Mouse (Mus musculus) testis, adult 2 months (tissue): ENCODE results near the gene Epx.

Experiments
- CTCF ChIP-seq: fragments of 200-500 bp; IDR thresholded peaks from 2 replicates; pipeline ENCODE4 v1.5.1; 2012; ENCODE audit warnings: low read depth, mild to moderate bottlenecking, inconsistent platforms, low read length, moderate library complexity; ENCODE audit not compliant: control insufficient read depth, insufficient read depth, insufficient replicate concordance
- POLR2A ChIP-seq: fragments of 200-500 bp; IDR thresholded peaks from 2 replicates; pipeline ENCODE4 v1.6.1; 2012; ENCODE audit warnings: low read depth, mild to moderate bottlenecking, inconsistent platforms, low read length, moderate library complexity; ENCODE audit not compliant: control insufficient read depth

GRCm38 (mm10) chr11:87871766-87872165, 3.6 kb downstream of the Epx start:
- no peak for TF ChIP-seq CTCF
- no peak for TF ChIP-seq POLR2A
